Mouse (Mus musculus) neural tube, embryonic 15.5 days (tissue): ENCODE results near the gene Slc19a2. TPM values are rescaled to one million over a fixed set of nuclear protein-coding genes. Genes with fewer than 3 reads are reported as not detected.

Experiments used
- ATAC-seq: fragments of 200-750 bp; cut with Nextera tagmentation; 2 replicates; pipeline ENCODE4 v1.8.0; 2017; ENCODE audit warnings: mild to moderate bottlenecking, moderate TSS enrichment, moderate library complexity; ENCODE audit not compliant: low FRiP score
- H3K27ac ChIP-seq: fragments of 300-500 bp; sonication (generic); replicated peaks from 2 replicates; pipeline ENCODE4 v1.5.1; 2015; ENCODE audit warnings: mild to moderate bottlenecking, inconsistent platforms
- H3K27me3 ChIP-seq: fragments of 300-500 bp; sonication (generic); replicated peaks from 2 replicates; pipeline ENCODE4 v1.6.1; 2015; ENCODE audit warnings: inconsistent platforms
- H3K36me3 ChIP-seq: fragments of 300-500 bp; sonication (generic); 2 replicates; pipeline ENCODE4 v1.6.1; 2015; ENCODE audit warnings: inconsistent platforms
- H3K4me1 ChIP-seq: fragments of 300-500 bp; sonication (generic); 2 replicates; pipeline ENCODE4 v1.6.1; 2015; ENCODE audit warnings: inconsistent platforms
- H3K4me2 ChIP-seq: fragments of 300-500 bp; sonication (generic); 2 replicates; pipeline ENCODE4 v1.6.1; 2015; ENCODE audit warnings: inconsistent platforms, mild to moderate bottlenecking, moderate library complexity
- H3K4me3 ChIP-seq: fragments of 300-500 bp; sonication (generic); replicated peaks from 2 replicates; pipeline ENCODE4 v1.5.1; 2015; ENCODE audit warnings: mild to moderate bottlenecking, inconsistent platforms
- H3K9ac ChIP-seq: fragments of 300-500 bp; sonication (generic); replicated peaks from 2 replicates; pipeline ENCODE4 v1.6.1; 2015; ENCODE audit warnings: mild to moderate bottlenecking, inconsistent platforms
- H3K9me3 ChIP-seq: fragments of 300-500 bp; sonication (generic); replicated peaks from 2 replicates; pipeline ENCODE4 v1.6.1; 2016; ENCODE audit warnings: inconsistent platforms
- WGBS: fragments of 180-500 bp; shearing (Covaris S2); methylation state at CpG from one replicate; pipeline ENCODE4 v1.1.7; 2015; ENCODE audit warnings: mixed read lengths; 5-methylcytosine and 5-hydroxymethylcytosine counted together
- polyA plus RNA-seq: library from polyadenylated mRNA; unstranded; fragments of >200 nt; fragmentation: Nextera tagmentation; extraction: Ambion mirVana; gene quantifications from 2 replicates; pipeline ENCODE4 v1.2.1, GENCODE M21; 2015

The Slc19a2 gene
- polyA plus RNA-seq: 8.1 and 8.4 TPM in 2 replicates

DNA sequence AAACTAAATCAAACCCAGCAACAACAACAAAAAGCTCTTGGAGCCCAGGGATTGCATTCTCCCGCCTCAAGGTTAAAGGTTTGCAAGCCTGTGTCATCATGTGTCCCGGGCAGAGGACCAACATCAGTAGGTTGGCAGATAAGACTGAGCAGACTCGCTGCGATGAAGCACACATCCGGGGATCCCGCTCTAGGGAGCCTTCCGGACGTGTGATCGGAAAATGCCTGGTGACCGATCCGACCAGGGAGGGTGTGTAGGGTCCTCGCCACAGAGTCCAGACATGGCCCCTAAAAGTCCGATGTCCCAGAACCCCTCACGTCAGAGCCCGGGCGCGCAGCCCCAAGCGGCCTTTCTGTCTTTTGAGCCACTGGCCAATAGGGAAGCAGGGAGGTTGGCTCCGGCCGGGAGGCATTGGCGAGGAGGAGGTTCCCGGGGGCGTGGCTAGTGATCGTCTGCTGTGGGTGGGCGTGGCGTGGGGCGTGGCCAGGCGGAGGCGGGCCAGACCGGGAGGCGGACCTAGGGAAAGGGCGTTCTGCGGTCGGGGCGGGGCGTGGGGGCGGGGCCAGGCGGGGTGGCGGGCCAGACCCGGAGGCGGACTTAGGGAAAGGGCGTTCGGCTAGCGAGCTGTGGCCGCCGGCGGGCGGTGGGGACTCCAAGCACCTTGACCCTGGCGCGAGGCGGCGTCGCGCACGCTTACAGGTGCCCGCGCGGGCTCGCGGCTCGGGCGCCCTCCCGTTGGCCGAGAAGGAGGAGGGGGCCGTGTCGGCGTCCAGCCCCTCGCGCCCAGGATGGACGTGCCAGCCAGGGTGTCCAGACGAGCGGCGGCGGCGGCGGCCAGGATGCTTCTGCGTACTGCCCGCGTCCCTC, at the start of gene Slc19a2:
Slc19a2 (plus strand) TSS at position 582 of the 867 bp plus-strand sequence.
- Histone ChIP-seq H3K27me3 (no peaks in the 10 kb centered on the region), H3K9me3 (no peaks in the 10 kb centered on the region), H3K9ac (peak within 1 kb of the TSS; percentile 59), H3K4me1 (peaks cover 25% of the 10 kb centered on the region), H3K4me3 (peak within 1 kb of the TSS; percentile 63), H3K27ac (peak within 1 kb of the TSS; percentile 81), H3K36me3 (no peaks in the 10 kb centered on the region), H3K4me2 (peak within 1 kb of the TSS; percentile 75)
- peak; percentile 98 for ATAC-seq
- WGBS: under 1% methylated on average over 65 of the region's 79 CpGs

GRCm38 (mm10) chr1:164199551-164199950, 49.3 kb upstream of the Slc19a2 start:
- H3K4me3 ChIP-seq: no peak overlapping the region
- WGBS: 92% methylated on average over 4 of the region's 4 CpGs
- H3K4me1 ChIP-seq: no peaks in the 10 kb centered on the region
- H3K36me3 ChIP-seq: no peaks in the 10 kb centered on the region
- no peak for ATAC-seq
- no peaks in the 10 kb centered on the region for H3K9me3 ChIP-seq
- H3K9ac ChIP-seq: no peak overlapping the region
- H3K4me2 ChIP-seq: no peak overlapping the region
- no peak overlapping the region for H3K27ac ChIP-seq
- no peaks in the 10 kb centered on the region for H3K27me3 ChIP-seq

- 76% methylated on average over 2 of the region's 2 CpGs for WGBS
- Histone ChIP-seq H3K9ac (no peak overlapping the region), H3K27ac (no peak overlapping the region), H3K4me1 (no peaks in the 10 kb centered on the region), H3K27me3 (no peaks in the 10 kb centered on the region), H3K4me3 (no peak overlapping the region), H3K36me3 (no peaks in the 10 kb centered on the region), H3K9me3 (no peaks in the 10 kb centered on the region), H3K4me2 (no peak overlapping the region)
- no peak for ATAC-seq
Measured at GRCm38 (mm10) chr1:164208437-164208836, 40.4 kb upstream of the Slc19a2 start.

- Histone ChIP-seq H3K9ac (no peak overlapping the region), H3K4me2 (no peak overlapping the region), H3K4me1 (no peaks in the 10 kb centered on the region), H3K27me3 (no peaks in the 10 kb centered on the region), H3K36me3 (no peaks in the 10 kb centered on the region), H3K9me3 (no peaks in the 10 kb centered on the region), H3K4me3 (no peak overlapping the region), H3K27ac (no peak overlapping the region)
- ATAC-seq: no peak
- WGBS: 82% methylated on average over 4 of the region's 4 CpGs
Measured at GRCm38 (mm10) chr1:164210899-164211298, 37.9 kb upstream of the Slc19a2 start.

- Histone ChIP-seq H3K36me3 (no peaks in the 10 kb centered on the region), H3K9ac (no peak overlapping the region), H3K4me3 (no peak overlapping the region), H3K4me2 (no peak overlapping the region), H3K27me3 (no peaks in the 10 kb centered on the region), H3K9me3 (no peaks in the 10 kb centered on the region), H3K4me1 (no peaks in the 10 kb centered on the region), H3K27ac (no peak overlapping the region)
- WGBS: 88% methylated on average over 8 of the region's 8 CpGs
- no peak for ATAC-seq
Measured at GRCm38 (mm10) chr1:164212686-164213085, 36.2 kb upstream of the Slc19a2 start.

DNA sequence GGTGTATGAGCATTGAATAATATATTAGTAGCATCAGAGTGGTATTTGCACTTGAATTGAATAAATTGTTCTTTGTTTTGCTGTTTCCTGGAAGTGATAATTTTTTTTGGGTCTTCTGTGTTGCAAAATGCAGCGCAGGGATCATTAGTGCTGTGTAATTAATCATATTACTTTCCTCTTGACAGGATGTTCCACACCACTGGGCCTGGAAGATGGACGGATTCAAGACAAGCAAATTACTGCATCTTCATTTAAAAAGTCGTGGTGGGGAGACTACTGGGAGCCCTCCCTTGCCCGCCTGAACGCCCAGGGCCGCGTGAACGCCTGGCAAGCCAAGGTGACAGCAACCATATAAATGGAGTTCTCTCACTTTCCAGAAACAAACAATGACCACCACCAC, 34.7 kb upstream of the Slc19a2 start:
- WGBS: 55% methylated on average over 8 of the region's 8 CpGs
- H3K9ac ChIP-seq: no peak overlapping the region
- no peak overlapping the region for H3K27ac ChIP-seq
- no peak for ATAC-seq
- no peak overlapping the region for H3K4me2 ChIP-seq
- no peak overlapping the region for H3K4me3 ChIP-seq
- H3K4me1 ChIP-seq: peaks cover 7% of the 10 kb centered on the region; the same call in 1 of the 2 replicates
- no peaks in the 10 kb centered on the region for H3K27me3 ChIP-seq
- H3K36me3 ChIP-seq: no peaks in the 10 kb centered on the region
- no peaks in the 10 kb centered on the region for H3K9me3 ChIP-seq

DNA sequence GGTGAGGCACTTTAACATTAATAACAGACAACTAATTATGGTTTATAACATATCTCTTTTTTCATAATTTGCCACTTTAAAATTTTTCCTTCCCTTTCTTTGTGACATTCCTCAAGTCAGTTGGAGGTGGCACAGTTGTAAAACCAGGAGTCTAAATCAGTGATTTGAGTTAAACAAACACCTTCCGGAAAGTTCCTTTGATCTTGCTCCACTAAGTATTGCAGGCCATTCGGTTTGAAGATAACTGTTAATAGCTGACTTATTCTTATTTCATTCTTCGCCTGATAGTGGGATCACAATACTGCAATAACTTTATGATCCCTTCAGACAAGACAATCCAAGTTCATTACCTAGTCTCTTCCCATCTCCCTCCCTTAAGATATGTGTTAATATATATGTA, 33.7 kb upstream of the Slc19a2 start:
- no peaks in the 10 kb centered on the region for H3K36me3 ChIP-seq
- WGBS: 79% methylated on average over 3 of the region's 3 CpGs
- H3K27me3 ChIP-seq: no peaks in the 10 kb centered on the region
- H3K4me1 ChIP-seq: peaks cover 7% of the 10 kb centered on the region; the same call in 1 of the 2 replicates
- no peak for ATAC-seq
- H3K27ac ChIP-seq: no peak overlapping the region
- H3K9ac ChIP-seq: no peak overlapping the region
- no peak overlapping the region for H3K4me3 ChIP-seq
- H3K4me2 ChIP-seq: no peak overlapping the region
- no peaks in the 10 kb centered on the region for H3K9me3 ChIP-seq

DNA sequence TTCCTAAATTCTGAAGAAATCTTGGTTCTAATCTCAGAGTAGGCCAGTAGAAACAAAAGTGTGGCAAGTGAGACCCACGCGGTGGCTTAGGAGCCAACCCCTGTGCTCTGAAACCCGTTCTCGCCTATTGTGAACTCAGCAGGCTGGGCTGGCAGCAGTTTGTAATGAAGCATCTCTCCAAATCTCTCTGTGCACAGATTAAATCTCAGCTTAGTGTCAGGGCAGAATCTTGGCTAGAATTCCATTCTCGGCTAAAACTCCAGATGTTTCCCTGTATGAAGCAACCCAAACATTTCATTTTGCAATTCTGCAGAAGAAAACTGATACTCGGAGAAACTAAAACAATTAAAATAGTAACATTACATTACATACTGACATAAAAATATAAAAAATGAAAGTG, 33.3 kb upstream of the Slc19a2 start:
- Histone ChIP-seq H3K9me3 (no peaks in the 10 kb centered on the region), H3K36me3 (no peaks in the 10 kb centered on the region), H3K4me2 (no peak overlapping the region), H3K9ac (no peak overlapping the region), H3K4me3 (no peak overlapping the region), H3K4me1 (peaks cover 7% of the 10 kb centered on the region; the same call in 1 of the 2 replicates), H3K27ac (no peak overlapping the region), H3K27me3 (no peaks in the 10 kb centered on the region)
- WGBS: 77% methylated on average over 6 of the region's 6 CpGs
- no peak for ATAC-seq

- H3K27ac ChIP-seq: no peak overlapping the region; the same call in 1 of the 2 replicates
- H3K9ac ChIP-seq: no peak overlapping the region
- WGBS: 41% methylated on average over 15 of the region's 15 CpGs
- no peaks in the 10 kb centered on the region for H3K27me3 ChIP-seq
- no peaks in the 10 kb centered on the region for H3K9me3 ChIP-seq
- no peak overlapping the region for H3K4me3 ChIP-seq
- no peaks in the 10 kb centered on the region for H3K36me3 ChIP-seq
- ATAC-seq: peak; percentile 61; the same call in 1 of the 2 replicates
- H3K4me2 ChIP-seq: peak overlapping the region; percentile 28
- peaks cover 7% of the 10 kb centered on the region; the same call in 1 of the 2 replicates for H3K4me1 ChIP-seq
Measured at GRCm38 (mm10) chr1:164217791-164218685, 30.8 kb upstream of the Slc19a2 start.

GRCm38 (mm10) chr1:164220261-164220660, 28.6 kb upstream of the Slc19a2 start:
- peaks cover 7% of the 10 kb centered on the region; the same call in 1 of the 2 replicates for H3K4me1 ChIP-seq
- 87% methylated on average over 4 of the region's 4 CpGs for WGBS
- no peak for ATAC-seq
- no peaks in the 10 kb centered on the region for H3K36me3 ChIP-seq
- H3K9me3 ChIP-seq: no peaks in the 10 kb centered on the region
- no peak overlapping the region for H3K4me3 ChIP-seq
- H3K9ac ChIP-seq: no peak overlapping the region
- H3K4me2 ChIP-seq: no peak overlapping the region
- H3K27me3 ChIP-seq: no peaks in the 10 kb centered on the region
- no peak overlapping the region for H3K27ac ChIP-seq

GRCm38 (mm10) chr1:164223089-164223488, 25.8 kb upstream of the Slc19a2 start:
- 0 out of 2 replicates have a peak, but pooled peaks cover 3% of the 10 kb centered on the region for H3K4me1 ChIP-seq
- H3K27me3 ChIP-seq: no peaks in the 10 kb centered on the region
- H3K4me3 ChIP-seq: no peak overlapping the region
- no peak for ATAC-seq
- no peak overlapping the region for H3K9ac ChIP-seq
- H3K9me3 ChIP-seq: no peaks in the 10 kb centered on the region
- H3K27ac ChIP-seq: no peak overlapping the region
- H3K36me3 ChIP-seq: no peaks in the 10 kb centered on the region
- no peak overlapping the region for H3K4me2 ChIP-seq
